Mouse (Mus musculus): ENCODE results near the gene Glt8d1. TPM values are rescaled to one million over a fixed set of nuclear protein-coding genes. Genes with fewer than 3 reads are reported as not detected.

Gene Glt8d1
- polyA plus RNA-seq, 1 experiment from 2014 or later: 63.5 TPM

DNA sequence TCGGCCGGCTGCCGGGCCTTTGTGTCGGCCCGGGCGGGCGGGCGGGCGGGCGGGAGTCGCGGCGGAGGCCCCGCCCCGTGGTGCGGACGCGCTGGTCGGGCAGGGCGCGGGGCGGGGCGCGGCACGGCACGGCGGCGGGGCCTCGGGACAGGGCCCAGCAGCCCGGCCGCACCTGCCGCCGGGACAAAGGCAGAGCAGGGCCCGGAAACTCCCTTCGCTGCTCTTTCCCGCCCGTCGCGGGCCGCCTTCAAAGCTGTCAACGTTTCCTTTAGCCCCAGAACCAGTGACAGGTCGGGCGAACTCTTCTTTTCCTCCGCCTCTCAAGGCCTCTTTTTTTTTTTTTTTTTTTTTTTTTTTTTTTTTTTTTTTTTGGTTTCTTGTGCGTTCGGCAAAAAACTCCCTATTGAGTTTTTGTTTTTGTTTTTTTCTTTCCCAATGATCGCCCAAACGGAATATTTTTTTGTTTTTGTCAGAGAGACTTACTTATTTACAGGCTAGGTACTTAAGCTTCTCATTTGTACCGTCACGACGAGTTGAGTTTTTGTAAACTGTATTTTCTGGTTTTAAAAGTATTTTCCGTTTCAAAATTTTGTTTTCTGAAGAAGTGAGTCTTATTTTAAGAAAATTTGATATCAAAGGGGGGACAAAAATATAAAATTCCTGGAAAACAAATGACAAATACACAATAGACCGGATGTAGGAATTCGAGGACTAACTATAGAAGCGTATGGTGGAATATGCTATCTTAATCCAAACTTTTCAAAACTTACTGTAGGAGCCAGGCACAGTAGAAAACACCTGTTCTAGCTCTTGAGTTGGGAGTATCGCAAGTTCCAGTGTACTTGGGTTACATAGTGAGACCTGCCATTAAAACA, 18.4 kb downstream of the Glt8d1 start:
- peak; percentile 93 for ATAC-seq (replicated peaks; ENCODE audit: low FRiP score)

DNA sequence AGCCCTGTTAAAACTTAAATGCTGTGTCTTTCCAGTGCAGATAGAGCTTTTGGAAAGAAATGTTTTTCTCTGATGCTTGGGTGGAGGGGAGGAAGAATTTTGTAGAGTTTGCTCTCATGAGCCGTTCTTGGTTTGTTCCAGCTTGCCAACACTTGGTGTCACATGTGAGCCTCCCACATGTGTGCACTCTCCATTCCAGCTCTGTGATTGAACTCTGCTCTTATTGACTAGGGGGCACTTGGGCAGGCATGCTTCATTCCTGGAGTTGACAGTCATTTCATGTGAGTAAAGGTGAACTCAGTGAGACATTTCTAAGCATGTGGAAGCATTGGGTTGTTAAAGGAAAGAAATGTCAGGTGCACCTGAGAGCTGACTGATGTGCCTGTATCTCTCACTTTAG, 21.4 kb downstream of the Glt8d1 start:
- ATAC-seq (replicated peaks; ENCODE audit: low FRiP score) (no peak), DNase-seq (ENCODE audit: low spot score) (no peak)
- H3K9me3 ChIP-seq (ENCODE audit: control insufficient read depth, low read length): no peaks in the 10 kb centered on the region
- H3K36me3 ChIP-seq (ENCODE audit: control insufficient read depth, insufficient read depth, low read length): peaks cover 15% of the 10 kb centered on the region; the same call in 1 of the 2 replicates
- no peak overlapping the region for H3K4me2 ChIP-seq (ENCODE audit: low read depth, low read length, severe bottlenecking)
- H3K4me3 ChIP-seq (ENCODE audit: low read depth, low read length): no peak overlapping the region
- H3K27ac ChIP-seq (ENCODE audit: low read depth, low read length): no peak overlapping the region
- H3K9ac ChIP-seq (ENCODE audit: low read length): no peak overlapping the region
- H3K27me3 ChIP-seq (ENCODE audit: control insufficient read depth, insufficient read depth, low read length): no peaks in the 10 kb centered on the region
- 68% methylated on average over 1 of the region's 1 CpGs for WGBS
- peaks cover 3% of the 10 kb centered on the region; the same call in 1 of the 2 replicates for H3K4me1 ChIP-seq (replicated peaks; ENCODE audit: control insufficient read depth, insufficient read depth, low read length)

More for the DNA sequence above, 18.4 kb downstream of the Glt8d1 start:
- Histone ChIP-seq H3K4me1 (replicated peaks; ENCODE audit: control insufficient read depth, insufficient read depth, low read length) (peaks cover 3% of the 10 kb centered on the region; the same call in 1 of the 2 replicates), H3K9me3 (ENCODE audit: control insufficient read depth, low read length) (no peaks in the 10 kb centered on the region), H3K9ac (ENCODE audit: low read length) (peak overlapping the region; percentile 96), H3K4me3 (ENCODE audit: low read depth, low read length) (peak overlapping the region; percentile 67), H3K4me2 (ENCODE audit: low read depth, low read length, severe bottlenecking) (peak overlapping the region; percentile 63), H3K36me3 (ENCODE audit: control insufficient read depth, insufficient read depth, low read length) (peaks cover 14% of the 10 kb centered on the region), H3K27me3 (ENCODE audit: control insufficient read depth, insufficient read depth, low read length) (no peaks in the 10 kb centered on the region), H3K27ac (ENCODE audit: low read depth, low read length) (peak overlapping the region; percentile 97)
- WGBS: 10% methylated on average over 29 of the region's 56 CpGs
- DNase-seq (ENCODE audit: low spot score): peak; percentile 92

DNA sequence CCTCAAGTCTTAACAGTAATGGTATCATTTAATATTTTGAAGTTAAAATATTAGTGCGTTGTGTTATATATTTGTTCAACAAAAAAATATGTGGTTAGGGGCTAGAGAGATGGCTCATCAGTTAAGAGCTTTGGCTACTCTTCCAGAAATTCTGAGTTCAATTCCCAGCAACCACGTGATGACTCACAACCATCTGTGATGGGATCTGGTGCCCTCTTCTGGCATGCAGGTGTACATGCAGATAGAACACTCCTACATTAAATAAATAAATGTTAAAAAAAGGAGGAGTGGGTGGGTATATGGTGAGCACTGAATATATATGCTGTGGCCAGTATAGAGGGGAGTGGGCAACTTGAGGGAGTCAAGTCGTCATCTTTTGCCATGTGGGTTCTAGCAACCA, 24.6 kb downstream of the Glt8d1 start:
- no peaks in the 10 kb centered on the region for H3K27me3 ChIP-seq (ENCODE audit: control insufficient read depth, insufficient read depth, low read length)
- ATAC-seq (replicated peaks; ENCODE audit: low FRiP score): no peak
- H3K9me3 ChIP-seq (ENCODE audit: control insufficient read depth, low read length): no peaks in the 10 kb centered on the region
- H3K9ac ChIP-seq (ENCODE audit: low read length): no peak overlapping the region
- H3K27ac ChIP-seq (ENCODE audit: low read depth, low read length): no peak overlapping the region
- H3K4me3 ChIP-seq (ENCODE audit: low read depth, low read length): no peak overlapping the region
- DNase-seq (ENCODE audit: low spot score): no peak
- H3K4me1 ChIP-seq (replicated peaks; ENCODE audit: control insufficient read depth, insufficient read depth, low read length): no peaks in the 10 kb centered on the region
- no peak overlapping the region for H3K4me2 ChIP-seq (ENCODE audit: low read depth, low read length, severe bottlenecking)
- H3K36me3 ChIP-seq (ENCODE audit: control insufficient read depth, insufficient read depth, low read length): peaks cover 20% of the 10 kb centered on the region
- WGBS: 81% methylated on average over 3 of the region's 3 CpGs

DNA sequence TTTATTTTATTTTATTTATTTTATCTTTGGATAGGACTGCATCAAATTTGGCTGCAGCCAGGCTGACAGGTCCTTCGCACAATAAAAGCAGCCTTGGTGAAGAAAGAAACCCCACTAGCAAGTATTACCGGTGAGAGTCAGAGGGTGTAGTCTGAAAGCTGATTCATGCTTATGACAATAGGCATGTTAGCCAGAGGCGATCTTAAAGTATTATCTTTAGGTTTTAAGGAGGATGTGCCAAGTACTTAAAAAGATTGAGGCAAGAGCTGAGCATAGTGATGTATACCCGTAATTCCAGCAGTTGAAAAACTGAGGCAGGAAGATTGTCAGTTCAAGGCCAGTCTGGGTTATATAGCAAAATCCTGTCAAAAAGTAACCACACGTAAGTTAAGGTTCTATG, 44.1 kb downstream of the Glt8d1 start:
- no peak overlapping the region for H3K27ac ChIP-seq (ENCODE audit: low read depth, low read length)
- H3K4me2 ChIP-seq (ENCODE audit: low read depth, low read length, severe bottlenecking): no peak overlapping the region
- no peaks in the 10 kb centered on the region for H3K4me1 ChIP-seq (replicated peaks; ENCODE audit: control insufficient read depth, insufficient read depth, low read length)
- no peak for ATAC-seq (replicated peaks; ENCODE audit: low FRiP score)
- peaks cover 23% of the 10 kb centered on the region for H3K36me3 ChIP-seq (ENCODE audit: control insufficient read depth, insufficient read depth, low read length)
- 92% methylated on average over 5 of the region's 5 CpGs for WGBS
- DNase-seq (ENCODE audit: low spot score): no peak
- no peaks in the 10 kb centered on the region for H3K27me3 ChIP-seq (ENCODE audit: control insufficient read depth, insufficient read depth, low read length)
- no peaks in the 10 kb centered on the region for H3K9me3 ChIP-seq (ENCODE audit: control insufficient read depth, low read length)
- H3K4me3 ChIP-seq (ENCODE audit: low read depth, low read length): no peak overlapping the region
- no peak overlapping the region for H3K9ac ChIP-seq (ENCODE audit: low read length)

DNA sequence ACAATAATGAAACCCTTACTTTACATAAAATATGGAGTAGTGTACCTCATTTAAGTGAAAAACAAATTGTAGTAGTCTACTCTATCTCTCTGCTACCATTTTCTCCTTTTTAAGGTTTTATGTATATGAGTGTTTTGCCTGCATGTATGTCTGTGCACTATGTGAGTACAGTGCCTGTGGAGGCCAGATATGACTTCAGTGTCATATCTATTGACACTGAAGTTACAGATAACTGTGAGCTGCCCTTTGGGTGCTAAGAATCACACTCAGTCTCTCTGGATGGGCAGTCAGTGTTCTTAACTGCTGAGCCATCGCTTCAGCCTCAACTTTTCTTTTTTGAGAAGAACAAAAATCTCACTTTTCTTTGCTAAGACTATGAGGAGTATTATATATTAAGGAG, 44.6 kb downstream of the Glt8d1 start:
- no peak overlapping the region for H3K9ac ChIP-seq (ENCODE audit: low read length)
- H3K36me3 ChIP-seq (ENCODE audit: control insufficient read depth, insufficient read depth, low read length): peaks cover 26% of the 10 kb centered on the region
- H3K27me3 ChIP-seq (ENCODE audit: control insufficient read depth, insufficient read depth, low read length): no peaks in the 10 kb centered on the region
- no peak for ATAC-seq (replicated peaks; ENCODE audit: low FRiP score)
- H3K9me3 ChIP-seq (ENCODE audit: control insufficient read depth, low read length): no peaks in the 10 kb centered on the region
- no peak overlapping the region for H3K4me2 ChIP-seq (ENCODE audit: low read depth, low read length, severe bottlenecking)
- DNase-seq (ENCODE audit: low spot score): no peak
- 92% methylated on average over 1 of the region's 1 CpGs for WGBS
- no peak overlapping the region for H3K4me3 ChIP-seq (ENCODE audit: low read depth, low read length)
- H3K4me1 ChIP-seq (replicated peaks; ENCODE audit: control insufficient read depth, insufficient read depth, low read length): no peaks in the 10 kb centered on the region
- no peak overlapping the region for H3K27ac ChIP-seq (ENCODE audit: low read depth, low read length)

Other genes starting within 250 kb of the Glt8d1 start
- gene Tmem110, start 175.8 kb upstream of the Glt8d1 start, polyA plus RNA-seq (2014; fragmentation: Nextera tagmentation; extraction: Ambion mirVana): 24.2 and 24.7 TPM in 2 replicates
- gene Mustn1, start 122.2 kb upstream of the Glt8d1 start, polyA plus RNA-seq (2014; fragmentation: Nextera tagmentation; extraction: Ambion mirVana): 0.51 TPM in 2 replicates
- gene Itih4, start 114.9 kb upstream of the Glt8d1 start, polyA plus RNA-seq (2014; fragmentation: Nextera tagmentation; extraction: Ambion mirVana): not detected in 2 replicates
- 0.05 and 0.16 TPM in 2 replicates for gene Itih3, start 77.6 kb upstream of the Glt8d1 start, polyA plus RNA-seq (2014; fragmentation: Nextera tagmentation; extraction: Ambion mirVana)
- gene Itih1, start 58.1 kb upstream of the Glt8d1 start, polyA plus RNA-seq (2014; fragmentation: Nextera tagmentation; extraction: Ambion mirVana): not detected in 2 replicates
- gene Nek4, start 50.0 kb upstream of the Glt8d1 start, polyA plus RNA-seq (2014; fragmentation: Nextera tagmentation; extraction: Ambion mirVana): 22.4 and 24.4 TPM in 2 replicates
- gene Spcs1, start 272 bp downstream of the Glt8d1 start, polyA plus RNA-seq (2014; fragmentation: Nextera tagmentation; extraction: Ambion mirVana): 224 and 251 TPM in 2 replicates
- gene Pbrm1, start 17.7 kb downstream of the Glt8d1 start, polyA plus RNA-seq (2014; fragmentation: Nextera tagmentation; extraction: Ambion mirVana): 135 and 136 TPM in 2 replicates
- 110 and 120 TPM in 2 replicates for gene Gnl3, start 17.8 kb downstream of the Glt8d1 start, polyA plus RNA-seq (2014; fragmentation: Nextera tagmentation; extraction: Ambion mirVana)
- gene Smim4, start 127.6 kb downstream of the Glt8d1 start, polyA plus RNA-seq (2014; fragmentation: Nextera tagmentation; extraction: Ambion mirVana): 50.9 and 52.7 TPM in 2 replicates
- 565 and 637 TPM in 2 replicates for gene Nt5dc2, start 129.7 kb downstream of the Glt8d1 start, polyA plus RNA-seq (2014; fragmentation: Nextera tagmentation; extraction: Ambion mirVana)
- gene Stab1, start 167.2 kb downstream of the Glt8d1 start, polyA plus RNA-seq (2014; fragmentation: Nextera tagmentation; extraction: Ambion mirVana): 21.8 and 27.1 TPM in 2 replicates
- 0.59 and 0.83 TPM in 2 replicates for gene Tnnc1, start 206.9 kb downstream of the Glt8d1 start, polyA plus RNA-seq (2014; fragmentation: Nextera tagmentation; extraction: Ambion mirVana)
- gene Nisch, start 215.5 kb downstream of the Glt8d1 start, polyA plus RNA-seq (2014; fragmentation: Nextera tagmentation; extraction: Ambion mirVana): 399 and 407 TPM in 2 replicates
- gene Sema3g, start 216.5 kb downstream of the Glt8d1 start, polyA plus RNA-seq (2014; fragmentation: Nextera tagmentation; extraction: Ambion mirVana): 0.13 and 0.16 TPM in 2 replicates
- 14.3 and 14.4 TPM in 2 replicates for gene Phf7, start 249.9 kb downstream of the Glt8d1 start, polyA plus RNA-seq (2014; fragmentation: Nextera tagmentation; extraction: Ambion mirVana)